Mouse (Mus musculus): ENCODE results near the gene Apba1.

Gene Apba1

DNA sequence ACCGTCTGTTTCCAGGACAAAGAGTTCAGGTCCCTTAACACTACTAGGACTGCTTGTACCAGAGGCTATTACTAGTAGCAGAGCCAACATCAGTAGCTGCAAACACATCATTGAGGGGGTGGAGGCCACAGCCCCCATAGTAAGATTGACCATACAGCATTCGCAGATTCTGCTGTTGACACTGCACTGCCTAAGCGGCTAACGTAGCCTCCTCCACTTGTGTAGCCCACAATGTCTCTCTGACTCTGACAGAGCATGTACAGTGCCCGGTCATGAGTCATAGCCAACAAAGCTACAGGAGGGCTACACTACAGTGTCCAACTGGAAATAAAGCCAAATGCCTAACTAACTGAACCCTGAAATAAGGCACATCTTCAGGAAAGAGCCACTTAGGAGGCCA lies 166.9 kb downstream of the Apba1 start:
- no peak for DNase-seq (ENCODE audit: low spot score in 2 of 2)

DNA sequence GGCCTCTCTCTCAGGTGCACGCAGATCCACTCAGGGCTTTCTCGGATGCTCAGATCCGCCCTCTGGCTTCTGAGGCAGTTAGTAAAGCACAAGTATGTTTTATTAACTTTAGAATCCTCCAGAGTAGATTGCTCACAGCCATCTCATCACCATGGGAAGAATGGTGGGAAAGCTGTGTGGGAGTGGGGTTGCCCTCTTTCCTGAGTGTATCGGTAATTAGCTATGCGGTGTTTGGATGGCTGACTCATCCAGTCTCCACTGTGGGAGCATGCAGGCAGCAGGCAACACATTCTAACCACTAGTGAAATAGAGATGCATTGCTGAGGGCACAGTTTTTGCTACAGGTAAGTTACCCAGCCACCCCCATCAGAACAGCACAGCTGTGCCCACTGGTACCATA lies 172.1 kb downstream of the Apba1 start:
- peak; percentile 39 to 44 for DNase-seq (ENCODE audit: low spot score in 2 of 2)

DNA sequence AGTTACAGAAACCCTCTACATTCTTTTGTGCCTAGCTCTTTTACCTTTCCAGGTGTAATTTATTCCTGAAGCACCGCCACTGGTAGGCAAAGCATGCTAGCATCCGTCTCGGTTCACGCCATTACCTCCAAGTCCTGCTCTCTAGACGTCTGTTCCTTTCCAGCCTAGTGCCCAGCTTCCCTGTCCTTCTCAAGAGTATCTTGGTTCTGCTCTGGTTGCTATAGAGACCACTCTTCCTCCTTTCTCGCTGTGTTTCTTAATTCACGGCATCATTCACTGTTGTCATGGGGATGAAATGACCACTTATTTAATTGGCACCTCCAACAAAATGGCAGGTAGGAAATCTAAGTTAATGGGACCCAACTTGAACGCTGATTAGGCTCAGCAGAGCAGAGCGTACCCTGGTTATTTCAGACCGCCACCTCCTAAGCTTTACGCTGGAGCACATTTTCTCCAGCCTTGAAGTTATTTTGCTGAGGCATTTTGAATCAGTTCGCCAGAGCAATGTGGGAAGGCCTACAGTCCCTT lies 182.8 kb downstream of the Apba1 start:
- DNase-seq (ENCODE audit: low spot score in 2 of 2): no peak

GRCm38 (mm10) chr19:23942886-23943285 lies 184.2 kb downstream of the Apba1 start:
- DNase-seq (ENCODE audit: low spot score in 2 of 2): no peak

DNA sequence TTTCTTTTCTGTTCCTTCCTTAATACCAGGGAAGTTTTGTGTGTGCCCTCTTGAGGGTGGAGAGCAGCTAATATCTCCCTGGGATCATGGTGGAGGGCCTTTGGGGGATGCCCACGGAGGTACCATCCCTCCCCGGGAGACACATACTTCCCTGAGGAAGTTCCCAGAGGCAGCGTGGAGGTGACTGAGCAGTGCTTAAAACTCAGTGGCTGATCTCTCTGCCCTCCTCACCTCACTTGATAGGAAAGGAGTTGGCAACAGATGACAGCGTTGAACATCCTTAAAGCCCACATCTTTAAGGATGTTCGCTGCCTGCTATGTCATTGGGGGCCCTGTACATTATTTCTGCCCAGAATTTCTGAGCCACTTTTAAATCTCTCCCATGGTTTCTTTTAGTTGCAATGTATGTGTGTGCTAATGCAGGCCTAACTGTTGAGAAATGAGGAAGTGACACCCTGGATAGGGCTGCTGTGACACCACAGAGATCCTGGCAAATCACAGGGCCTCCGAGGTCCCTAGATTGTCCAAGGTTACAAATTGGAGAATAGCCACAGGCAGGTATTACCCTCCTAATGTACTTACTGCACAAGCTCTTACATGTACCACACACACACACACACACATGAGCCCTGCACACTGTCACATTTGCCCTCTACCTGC lies 187.5 kb downstream of the Apba1 start:
- DNase-seq (ENCODE audit: low spot score in 2 of 2): no peak

GRCm38 (mm10) chr19:23946751-23947150 lies 188.1 kb downstream of the Apba1 start:
- DNase-seq (ENCODE audit: low spot score in 2 of 2): no peak

DNA sequence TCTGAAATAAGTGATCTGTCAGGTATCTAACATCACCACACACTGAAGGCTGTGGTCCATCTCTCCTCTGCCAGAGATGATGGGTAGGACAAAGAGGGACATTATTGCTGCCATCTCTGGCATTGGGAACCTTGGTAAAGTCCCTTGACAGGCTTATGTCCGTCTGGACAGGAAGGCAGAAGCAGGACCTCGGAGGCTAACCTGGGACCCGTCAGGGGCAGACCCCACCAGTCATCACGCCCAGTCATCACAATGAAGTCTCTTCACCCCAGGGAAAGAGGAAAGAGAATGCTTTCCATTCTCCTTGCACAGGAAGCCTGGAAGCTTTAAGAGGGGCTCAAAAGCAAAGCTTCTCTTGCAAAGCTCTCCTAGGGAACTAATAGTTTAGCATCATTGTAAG lies 189.2 kb downstream of the Apba1 start:
- DNase-seq (ENCODE audit: low spot score in 2 of 2): no peak

DNA sequence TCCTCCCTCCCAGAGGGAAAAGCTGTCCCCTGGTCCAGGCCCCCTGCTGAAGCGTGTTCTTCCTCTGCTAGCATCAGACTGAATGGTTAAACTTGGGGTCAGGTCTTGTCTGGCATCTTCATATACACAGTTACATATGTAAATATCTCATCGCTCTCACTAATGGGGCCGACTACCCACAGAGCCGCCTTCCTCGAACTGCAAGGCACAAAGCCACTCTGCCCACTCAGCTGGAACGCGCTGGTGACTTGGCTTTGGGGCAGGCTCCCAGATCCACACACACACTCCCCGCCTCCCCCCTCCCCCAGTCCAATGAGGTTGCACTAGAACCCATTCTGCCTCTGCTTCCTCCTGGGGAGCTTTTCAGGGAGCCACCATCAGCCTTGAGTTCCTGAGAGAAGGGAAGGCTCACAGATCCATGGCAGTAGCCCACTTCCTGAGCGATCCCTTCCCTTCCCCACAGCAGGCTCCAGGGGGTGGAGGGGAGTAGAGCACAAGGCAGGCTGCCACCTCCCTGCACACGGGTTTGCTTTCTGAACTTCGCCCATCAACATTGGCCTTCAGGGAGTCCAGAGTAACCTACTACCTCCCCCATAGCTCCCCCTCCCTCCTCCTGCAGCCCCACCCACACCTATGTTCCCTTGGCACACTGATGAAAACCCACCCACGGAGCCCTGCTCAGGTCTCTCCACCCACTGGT lies 189.8 kb downstream of the Apba1 start:
- no peak for DNase-seq (ENCODE audit: low spot score in 2 of 2)

- DNase-seq (ENCODE audit: low spot score in 2 of 2): no peak
Observed at GRCm38 (mm10) chr19:23955461-23955860, 196.8 kb downstream of the Apba1 start.

GRCm38 (mm10) chr19:23956299-23956975 lies 197.8 kb downstream of the Apba1 start:
- DNase-seq (ENCODE audit: low spot score in 2 of 2): no peak

DNA sequence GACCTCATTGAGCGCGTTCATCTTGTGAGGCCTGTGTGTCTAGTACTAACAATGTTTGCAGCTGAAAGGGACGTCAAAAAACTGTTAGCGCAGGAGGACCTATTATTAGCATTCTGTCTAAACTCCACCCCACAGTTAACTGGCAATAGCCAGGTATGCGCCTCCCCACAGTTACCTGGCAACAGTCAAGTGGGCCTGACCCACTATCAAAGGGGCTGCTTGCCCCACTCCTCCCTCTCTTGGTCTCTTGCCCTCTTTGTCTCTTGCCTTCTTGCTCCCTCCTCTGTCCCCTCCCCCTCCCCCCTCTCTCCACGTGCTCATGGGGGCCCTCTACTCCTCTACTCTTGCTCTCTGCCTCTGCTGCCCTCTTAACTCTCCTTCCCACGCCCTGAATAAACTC lies 198.9 kb downstream of the Apba1 start:
- no peak for DNase-seq (ENCODE audit: low spot score in 2 of 2)

- no peak for DNase-seq (ENCODE audit: low spot score in 2 of 2)
Observed at GRCm38 (mm10) chr19:23958925-23959324, 200.2 kb downstream of the Apba1 start.

- no peak for DNase-seq (ENCODE audit: low spot score in 2 of 2)
Observed at GRCm38 (mm10) chr19:23959870-23960269, 201.2 kb downstream of the Apba1 start.

DNA sequence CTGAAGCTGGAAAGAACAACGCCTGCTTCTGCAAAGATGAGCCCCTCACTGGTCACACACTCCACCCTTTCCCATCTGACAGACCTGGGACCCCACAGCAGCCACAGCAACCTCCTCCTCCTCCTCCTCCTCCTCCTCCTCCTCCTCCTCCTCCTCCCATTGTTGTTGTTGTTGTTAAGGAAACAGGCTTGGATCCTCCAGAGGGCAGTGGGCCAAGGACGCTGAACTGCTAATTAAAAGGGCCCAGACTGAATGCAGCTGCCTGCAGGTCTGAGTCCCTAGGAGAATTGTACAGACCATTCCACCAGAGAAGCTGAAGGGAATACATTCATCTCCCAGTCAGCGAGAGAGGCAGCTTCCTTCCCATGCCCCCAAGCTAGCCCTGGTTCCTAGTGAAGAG lies 201.6 kb downstream of the Apba1 start:
- DNase-seq (ENCODE audit: low spot score in 2 of 2): no peak

DNA sequence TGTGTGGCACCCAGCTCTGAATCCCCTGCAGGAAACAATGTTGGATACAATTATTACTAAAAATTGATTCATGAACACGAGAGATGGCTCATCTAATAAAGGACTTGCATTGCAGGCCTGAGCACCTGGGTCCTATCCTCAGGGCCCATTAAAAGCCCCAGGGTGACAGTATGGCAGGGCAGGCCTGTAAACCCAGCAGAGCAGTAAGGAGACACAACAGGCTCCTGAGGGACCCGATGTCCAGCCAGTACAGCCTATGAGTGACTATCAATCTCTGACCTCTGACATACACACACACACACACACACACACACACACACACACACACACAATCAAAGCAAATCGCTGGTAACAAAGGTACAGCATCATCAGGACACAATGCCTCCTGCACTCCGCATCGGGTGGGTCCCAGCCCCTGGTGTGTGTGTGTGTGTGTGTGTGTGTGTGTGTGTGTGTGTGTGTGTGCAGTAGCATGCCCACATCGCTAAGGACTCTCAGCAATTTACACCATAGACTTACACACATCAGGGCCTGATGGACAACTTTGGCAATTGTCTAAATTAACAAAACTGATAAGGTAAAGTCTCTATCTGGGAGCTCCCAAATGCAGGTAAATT lies 202.3 kb downstream of the Apba1 start:
- DNase-seq (ENCODE audit: low spot score in 2 of 2): no peak

DNA sequence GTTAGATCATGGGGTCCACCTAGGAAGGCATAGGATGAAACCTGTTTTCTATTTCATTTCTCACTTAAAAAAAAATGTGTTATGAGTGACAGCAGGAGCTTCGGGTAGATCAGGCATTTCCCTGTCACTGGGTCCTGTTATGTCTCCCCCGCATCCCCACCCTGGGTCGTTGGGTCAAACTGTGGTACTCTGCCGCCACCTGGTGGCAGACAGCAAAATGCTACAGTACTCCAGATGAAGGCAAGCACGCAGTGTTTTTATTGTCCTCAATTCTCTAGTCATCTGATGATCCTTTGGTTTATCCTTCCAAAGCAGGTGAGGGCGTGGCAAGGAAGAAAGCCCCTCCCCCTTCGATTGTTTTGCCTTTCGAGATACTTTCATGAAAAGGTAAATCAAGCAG lies 202.8 kb downstream of the Apba1 start:
- no peak for DNase-seq (ENCODE audit: low spot score in 2 of 2)

- no peak for DNase-seq (ENCODE audit: low spot score in 2 of 2)
Observed at GRCm38 (mm10) chr19:23964401-23964910, 205.8 kb downstream of the Apba1 start.

DNA sequence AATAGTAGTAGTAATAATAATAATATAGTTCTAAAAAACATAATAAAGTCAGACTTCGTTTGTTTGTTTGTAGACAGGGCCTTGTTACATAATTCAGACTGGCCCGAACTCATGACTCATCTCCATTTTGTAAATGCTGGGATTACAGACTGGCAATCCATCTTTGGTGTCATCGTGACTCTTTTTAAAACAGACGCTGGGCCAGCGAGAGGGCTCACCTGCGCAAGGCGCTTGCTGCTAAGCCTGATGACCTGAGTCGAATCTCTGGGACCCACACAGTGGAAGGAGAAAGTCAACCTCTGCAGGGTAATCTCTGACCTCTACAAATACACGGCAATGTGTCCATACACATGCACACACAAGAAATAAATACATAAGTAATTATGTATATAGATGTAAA lies 207.7 kb downstream of the Apba1 start:
- no peak for DNase-seq (ENCODE audit: low spot score in 2 of 2)

DNA sequence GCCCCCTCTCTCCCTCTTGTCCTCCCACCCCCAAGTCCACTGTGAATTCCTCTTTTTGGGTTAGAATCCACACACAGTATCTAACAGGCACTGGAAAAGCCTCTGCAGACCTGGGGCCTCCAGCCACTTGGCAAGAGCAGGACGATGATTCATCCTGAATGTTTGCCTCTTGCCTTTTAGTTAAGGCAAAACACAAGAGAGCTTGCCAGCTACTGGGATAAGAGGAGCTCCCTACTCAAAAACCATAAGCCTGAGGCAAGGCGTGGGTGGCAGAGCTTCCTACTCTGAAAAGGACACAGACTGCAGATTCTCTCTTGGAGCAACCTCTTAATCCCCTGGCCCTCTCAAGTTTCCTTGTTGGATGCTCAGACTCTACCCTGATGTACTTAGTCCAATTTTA lies 208.5 kb downstream of the Apba1 start:
- peak; percentile 61 to 78 for DNase-seq (ENCODE audit: low spot score in 2 of 2)

DNA sequence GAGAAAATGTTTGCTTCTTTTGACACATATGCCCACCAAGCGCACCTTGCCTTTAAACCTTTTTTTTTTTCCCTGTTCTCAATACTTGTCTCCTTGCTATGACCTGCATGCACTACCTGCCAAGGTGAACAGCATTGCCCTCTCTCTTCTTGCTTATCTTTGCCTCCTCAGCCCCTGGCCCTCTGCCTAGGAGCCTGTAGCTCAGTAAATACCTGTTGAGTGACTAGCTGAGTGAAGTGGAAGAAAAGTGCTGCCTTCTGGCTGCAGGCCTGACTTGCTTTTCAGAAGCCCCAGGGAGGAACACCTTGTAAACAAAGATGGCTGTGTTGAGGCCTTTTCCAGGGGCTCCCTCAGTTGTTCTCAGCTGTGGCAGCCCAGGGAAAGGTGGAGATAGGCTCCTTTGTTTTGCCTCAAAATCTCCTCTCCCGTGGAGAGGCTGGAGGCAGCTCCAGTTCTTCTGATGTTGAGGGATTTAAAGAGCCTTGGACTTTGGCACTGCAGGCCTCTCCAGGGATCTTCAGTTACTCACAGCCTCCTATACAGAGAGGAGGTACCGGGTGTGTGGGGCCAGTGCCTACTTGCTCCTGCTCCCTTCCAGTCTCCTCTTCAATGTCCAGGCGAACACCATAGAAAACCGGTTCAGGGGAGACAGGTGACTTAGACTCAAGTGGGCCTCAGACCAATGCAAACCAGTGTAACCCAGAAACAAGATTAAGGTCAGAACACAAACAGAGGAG lies 209.6 kb downstream of the Apba1 start:
- no peak for DNase-seq (ENCODE audit: low spot score in 2 of 2)

DNA sequence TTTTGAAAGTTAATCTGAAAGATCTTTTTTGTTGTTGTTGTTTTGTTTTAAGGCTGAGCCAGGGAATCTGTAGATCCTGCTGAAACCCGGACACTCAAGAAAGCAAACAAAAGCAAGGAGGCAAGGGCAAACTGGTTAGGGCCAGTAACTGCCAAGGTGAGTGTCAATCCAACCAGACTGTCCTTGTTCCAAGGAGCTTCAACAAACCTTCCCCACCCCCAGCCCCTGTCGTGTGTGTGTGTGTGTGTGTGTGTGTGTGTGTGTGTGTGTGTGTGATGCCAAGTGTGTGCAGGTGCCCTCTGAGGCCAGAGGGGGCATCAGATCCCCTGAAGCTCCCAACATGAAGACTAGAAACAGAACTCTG lies 210.2 kb downstream of the Apba1 start:
- DNase-seq (ENCODE audit: low spot score in 2 of 2): no peak

- DNase-seq (ENCODE audit: low spot score in 2 of 2): no peak
Observed at GRCm38 (mm10) chr19:23970374-23970773, 211.7 kb downstream of the Apba1 start.

Measured in right cerebral cortex, postnatal 36 days (tissue).